Mouse (Mus musculus): ENCODE measurements around the gene Kcne4. TPM values are rescaled to one million over a fixed set of nuclear protein-coding genes. Genes with fewer than 3 reads are reported as not detected.
A peak's percentile ranks its signal among the peaks of the same experiment; 100 is the strongest.

The Kcne4 gene
- polyA plus RNA-seq, 1 experiment = 2.4 TPM

DNA sequence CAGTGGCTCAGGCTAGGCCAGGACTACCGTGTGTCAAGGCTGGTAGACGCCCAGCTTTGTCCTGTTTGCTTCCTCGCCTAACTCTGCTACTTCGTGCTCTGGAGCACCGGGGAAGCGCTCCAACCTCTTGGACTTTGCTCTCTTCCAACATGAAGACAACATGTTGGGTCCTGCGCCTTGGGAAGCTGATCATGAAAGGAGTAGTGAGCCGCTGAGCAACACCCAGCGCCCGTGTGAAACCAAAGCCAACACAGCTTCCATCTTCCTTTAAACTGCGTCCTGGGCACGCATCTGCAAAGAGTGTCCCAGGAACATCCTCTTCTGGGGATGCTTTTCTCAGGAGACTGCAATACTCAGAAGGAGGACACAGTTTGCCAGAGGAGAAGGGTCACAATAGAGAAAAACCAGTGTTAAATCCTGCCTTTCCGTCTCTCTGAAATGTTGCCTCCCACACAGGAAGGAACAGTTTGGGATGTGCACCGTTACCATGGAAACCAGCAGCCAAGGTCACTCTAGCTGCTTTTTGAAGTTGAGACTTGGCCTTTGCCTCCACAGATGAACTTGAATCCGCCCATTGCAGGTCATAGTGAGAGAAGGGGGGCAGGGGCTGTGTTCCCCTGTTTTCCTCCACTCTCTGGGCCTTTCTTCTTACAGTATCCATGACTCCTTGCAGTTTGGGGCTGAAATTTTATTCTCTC, 5.3 kb downstream of the Kcne4 start:
- Histone ChIP-seq H3K27me3 (replicated peaks; ENCODE audit: control insufficient read depth, insufficient read depth, low read length) (no peaks in the 10 kb centered on the region), H3K4me3 (ENCODE audit: insufficient read depth, low read depth, low read length) (no peak overlapping the region), H3K4me1 (ENCODE audit: control insufficient read depth, insufficient read depth, low read length) (no peaks in the 10 kb centered on the region), H3K36me3 (ENCODE audit: control insufficient read depth, insufficient read depth, low read length) (no peaks in the 10 kb centered on the region), H3K27ac (ENCODE audit: insufficient read depth, low read depth, low read length) (no peak overlapping the region)
- TF ChIP-seq POLR2A (IDR thresholded peaks at IDR 0.05; ENCODE audit: low read depth, low read length) = no peak
- TF ChIP-seq CTCF (conservative IDR thresholded peaks at IDR 0.05; ENCODE audit: insufficient read depth, insufficient read length, low read depth, low read length) = no peak
- peak; percentile 49 for DNase-seq
- WGBS = 74% methylated on average over 15 of the region's 15 CpGs

DNA sequence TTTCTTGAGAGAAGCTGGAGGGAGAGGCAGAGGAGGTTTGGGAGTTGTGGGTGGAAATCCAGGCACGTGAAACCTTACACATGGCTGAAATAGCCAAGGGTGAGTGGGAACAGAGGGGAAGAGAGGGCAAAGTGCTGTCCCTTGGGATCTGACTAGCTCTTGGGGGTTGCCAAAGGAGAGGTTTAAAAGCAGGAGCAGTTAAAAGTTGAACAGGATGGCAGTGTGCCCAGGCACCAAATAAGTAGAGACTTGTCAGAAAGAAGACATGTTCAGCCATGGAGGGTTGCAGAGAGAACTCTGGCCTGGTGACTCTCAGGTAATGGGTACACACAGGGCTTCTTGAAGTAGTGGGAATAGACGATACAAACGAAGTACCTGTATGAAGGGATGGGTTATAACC, 8.7 kb downstream of the Kcne4 start:
- WGBS = 59% methylated on average over 3 of the region's 3 CpGs
- TF ChIP-seq POLR2A (IDR thresholded peaks at IDR 0.05; ENCODE audit: low read depth, low read length) = no peak
- TF ChIP-seq CTCF (conservative IDR thresholded peaks at IDR 0.05; ENCODE audit: insufficient read depth, insufficient read length, low read depth, low read length) = no peak
- Histone ChIP-seq H3K36me3 (ENCODE audit: control insufficient read depth, insufficient read depth, low read length) (no peaks in the 10 kb centered on the region), H3K27me3 (replicated peaks; ENCODE audit: control insufficient read depth, insufficient read depth, low read length) (no peaks in the 10 kb centered on the region), H3K4me1 (ENCODE audit: control insufficient read depth, insufficient read depth, low read length) (no peaks in the 10 kb centered on the region), H3K27ac (ENCODE audit: insufficient read depth, low read depth, low read length) (peak overlapping the region; percentile 28; the same call in 1 of the 2 replicates), H3K4me3 (ENCODE audit: insufficient read depth, low read depth, low read length) (no peak overlapping the region)
- peak; percentile 90 for DNase-seq

DNA sequence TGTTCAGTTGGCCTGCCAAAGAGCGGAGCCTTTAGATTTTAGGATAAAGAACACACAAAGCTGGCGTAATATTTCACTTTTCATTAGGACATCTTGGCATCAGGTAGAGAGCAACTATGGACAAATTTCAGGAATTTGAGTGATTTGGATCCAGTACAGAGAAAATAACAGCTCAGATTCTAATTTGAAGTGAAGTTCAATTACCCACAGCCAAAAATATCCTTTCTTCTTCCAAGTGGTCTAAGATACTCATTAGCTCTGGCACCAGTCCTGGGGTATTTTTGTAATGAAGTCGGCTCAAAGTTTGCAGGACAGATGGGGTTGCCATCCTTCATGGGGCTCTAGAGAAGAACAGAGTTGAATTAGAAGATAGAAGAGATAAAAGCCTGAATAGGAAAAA, 21.9 kb downstream of the Kcne4 start:
- 80% methylated on average over 3 of the region's 3 CpGs for WGBS
- no peaks in the 10 kb centered on the region for H3K4me1 ChIP-seq (ENCODE audit: control insufficient read depth, insufficient read depth, low read length)
- DNase-seq = peak; percentile 29
- TF ChIP-seq CTCF (conservative IDR thresholded peaks at IDR 0.05; ENCODE audit: insufficient read depth, insufficient read length, low read depth, low read length) (no peak), POLR2A (IDR thresholded peaks at IDR 0.05; ENCODE audit: low read depth, low read length) (no peak)
- no peaks in the 10 kb centered on the region for H3K36me3 ChIP-seq (ENCODE audit: control insufficient read depth, insufficient read depth, low read length)
- no peaks in the 10 kb centered on the region for H3K27me3 ChIP-seq (replicated peaks; ENCODE audit: control insufficient read depth, insufficient read depth, low read length)
- H3K27ac ChIP-seq (ENCODE audit: insufficient read depth, low read depth, low read length) = no peak overlapping the region
- H3K4me3 ChIP-seq (ENCODE audit: insufficient read depth, low read depth, low read length) = no peak overlapping the region

DNA sequence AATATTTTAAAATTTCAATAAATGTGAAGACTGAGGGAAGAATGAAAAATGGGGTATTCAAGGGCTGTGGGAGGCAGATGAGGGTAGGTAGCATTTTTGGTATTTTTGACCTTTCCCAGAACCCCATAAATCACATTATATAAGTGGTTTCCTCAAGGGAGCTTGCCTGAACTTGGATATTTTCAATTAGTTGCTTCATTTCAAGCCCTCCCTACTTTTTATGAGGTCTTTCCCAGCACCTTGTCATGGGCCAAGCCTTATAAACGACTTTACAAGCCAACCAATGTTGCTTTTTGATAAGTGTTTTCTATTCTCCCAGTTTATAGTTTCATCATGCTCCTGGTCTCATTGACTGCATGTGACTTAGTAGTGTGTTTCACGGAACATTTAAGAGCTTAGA, 24.2 kb downstream of the Kcne4 start:
- WGBS = 51% methylated on average over 2 of the region's 2 CpGs
- Histone ChIP-seq H3K4me1 (ENCODE audit: control insufficient read depth, insufficient read depth, low read length) (no peaks in the 10 kb centered on the region), H3K36me3 (ENCODE audit: control insufficient read depth, insufficient read depth, low read length) (no peaks in the 10 kb centered on the region), H3K27me3 (replicated peaks; ENCODE audit: control insufficient read depth, insufficient read depth, low read length) (no peaks in the 10 kb centered on the region), H3K27ac (ENCODE audit: insufficient read depth, low read depth, low read length) (no peak overlapping the region), H3K4me3 (ENCODE audit: insufficient read depth, low read depth, low read length) (no peak overlapping the region)
- DNase-seq = no peak
- no peak for TF ChIP-seq POLR2A (IDR thresholded peaks at IDR 0.05; ENCODE audit: low read depth, low read length)
- no peak for TF ChIP-seq CTCF (conservative IDR thresholded peaks at IDR 0.05; ENCODE audit: insufficient read depth, insufficient read length, low read depth, low read length)

DNA sequence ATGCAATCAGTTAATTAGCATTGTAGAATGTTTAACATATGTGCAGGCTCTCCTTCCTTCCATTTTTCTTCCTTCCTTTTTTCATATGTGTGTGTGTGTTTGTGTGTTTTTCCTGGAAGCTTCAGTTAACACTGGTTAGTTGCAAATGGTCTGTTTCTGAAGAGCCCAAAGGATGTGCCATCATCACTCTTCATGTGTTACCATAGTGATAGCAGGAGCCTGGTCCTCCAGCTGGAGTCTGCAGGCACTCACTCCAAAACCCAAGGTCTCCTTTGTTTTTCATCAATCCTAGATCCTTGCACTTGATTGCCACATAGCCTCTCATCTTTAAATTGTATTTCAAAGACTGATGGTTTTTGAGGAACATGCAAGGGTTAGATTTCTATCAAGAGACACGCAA, 29.1 kb downstream of the Kcne4 start:
- DNase-seq = no peak
- H3K27ac ChIP-seq (ENCODE audit: insufficient read depth, low read depth, low read length) = no peak overlapping the region
- H3K27me3 ChIP-seq (replicated peaks; ENCODE audit: control insufficient read depth, insufficient read depth, low read length) = no peaks in the 10 kb centered on the region
- no peaks in the 10 kb centered on the region for H3K4me1 ChIP-seq (ENCODE audit: control insufficient read depth, insufficient read depth, low read length)
- H3K36me3 ChIP-seq (ENCODE audit: control insufficient read depth, insufficient read depth, low read length) = no peaks in the 10 kb centered on the region
- 95% methylated on average over 1 of the region's 1 CpGs for WGBS
- no peak overlapping the region for H3K4me3 ChIP-seq (ENCODE audit: insufficient read depth, low read depth, low read length)
- TF ChIP-seq CTCF (conservative IDR thresholded peaks at IDR 0.05; ENCODE audit: insufficient read depth, insufficient read length, low read depth, low read length) = no peak
- no peak for TF ChIP-seq POLR2A (IDR thresholded peaks at IDR 0.05; ENCODE audit: low read depth, low read length)

DNA sequence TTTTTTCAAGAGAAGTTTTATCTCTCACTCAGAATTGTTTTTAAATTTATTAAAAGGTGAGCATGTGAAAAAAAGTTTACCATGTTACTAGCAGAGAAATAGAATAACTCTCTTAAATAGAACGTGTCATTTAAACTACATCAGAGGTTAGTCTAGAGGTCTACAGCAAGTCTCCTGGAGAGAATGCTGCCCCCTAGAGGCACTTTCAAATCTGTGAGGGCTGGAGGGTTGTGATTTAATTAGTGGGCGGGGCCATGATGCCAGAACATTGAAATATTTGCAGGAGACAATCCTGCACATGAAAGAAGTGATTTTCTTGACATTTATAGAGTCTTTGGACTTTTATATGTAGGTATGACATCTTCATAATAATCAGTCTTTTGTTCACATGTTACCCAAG, 29.9 kb downstream of the Kcne4 start:
- no peak for TF ChIP-seq POLR2A (IDR thresholded peaks at IDR 0.05; ENCODE audit: low read depth, low read length)
- TF ChIP-seq CTCF (conservative IDR thresholded peaks at IDR 0.05; ENCODE audit: insufficient read depth, insufficient read length, low read depth, low read length) = peak; percentile 36; the same call in 1 of the 2 replicates
- Histone ChIP-seq H3K27ac (ENCODE audit: insufficient read depth, low read depth, low read length) (no peak overlapping the region), H3K4me1 (ENCODE audit: control insufficient read depth, insufficient read depth, low read length) (no peaks in the 10 kb centered on the region), H3K4me3 (ENCODE audit: insufficient read depth, low read depth, low read length) (no peak overlapping the region), H3K27me3 (replicated peaks; ENCODE audit: control insufficient read depth, insufficient read depth, low read length) (no peaks in the 10 kb centered on the region), H3K36me3 (ENCODE audit: control insufficient read depth, insufficient read depth, low read length) (no peaks in the 10 kb centered on the region)
- 46% methylated on average over 2 of the region's 2 CpGs for WGBS
- DNase-seq = peak; percentile 70

DNA sequence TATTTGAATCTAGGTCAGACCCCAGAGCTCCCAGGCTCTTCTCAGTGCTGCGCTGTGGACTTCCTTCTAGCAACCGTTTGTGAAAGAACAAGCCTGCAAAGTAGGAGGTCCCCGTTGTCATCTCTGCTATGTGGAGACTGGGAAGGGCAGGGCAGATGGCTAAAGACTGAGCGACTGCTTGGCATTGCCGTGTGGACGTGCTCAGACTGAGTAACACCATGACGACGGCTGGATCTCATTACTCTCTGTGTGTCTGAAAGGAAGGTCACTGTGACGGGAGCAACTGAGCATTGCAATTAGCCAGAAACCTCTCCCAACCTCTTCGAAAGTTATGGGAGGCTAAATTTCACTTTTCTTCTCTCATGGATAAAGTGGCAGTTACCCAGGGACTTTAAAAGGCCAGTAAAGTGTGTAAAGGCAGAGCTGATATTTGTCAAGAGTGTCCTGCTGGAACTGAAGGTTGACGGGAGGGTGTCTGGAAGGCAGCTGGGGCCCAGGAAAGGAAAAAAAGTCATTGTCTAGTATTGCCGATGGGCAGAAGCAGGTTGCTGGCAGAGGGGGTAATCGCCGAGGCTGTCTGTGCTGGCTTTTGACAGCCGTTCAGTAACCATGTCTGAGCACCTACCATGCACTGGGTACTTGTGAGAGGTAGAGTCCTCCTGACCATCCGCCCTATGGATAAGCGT, 36.0 kb downstream of the Kcne4 start:
- no peak overlapping the region for H3K27ac ChIP-seq (ENCODE audit: insufficient read depth, low read depth, low read length)
- no peaks in the 10 kb centered on the region for H3K27me3 ChIP-seq (replicated peaks; ENCODE audit: control insufficient read depth, insufficient read depth, low read length)
- TF ChIP-seq CTCF (conservative IDR thresholded peaks at IDR 0.05; ENCODE audit: insufficient read depth, insufficient read length, low read depth, low read length) (no peak), POLR2A (IDR thresholded peaks at IDR 0.05; ENCODE audit: low read depth, low read length) (no peak)
- no peak overlapping the region for H3K4me3 ChIP-seq (ENCODE audit: insufficient read depth, low read depth, low read length)
- H3K36me3 ChIP-seq (ENCODE audit: control insufficient read depth, insufficient read depth, low read length) = no peaks in the 10 kb centered on the region
- peak; percentile 31 for DNase-seq
- WGBS = 41% methylated on average over 17 of the region's 17 CpGs
- H3K4me1 ChIP-seq (ENCODE audit: control insufficient read depth, insufficient read depth, low read length) = no peaks in the 10 kb centered on the region; the same call in 1 of the 2 replicates
